Mouse (Mus musculus): Measurements from ENCODE around the gene Abcb6. TPM values are rescaled to one million over a fixed set of nuclear protein-coding genes. Genes with fewer than 3 reads are reported as not detected.

The Abcb6 gene
- total and polyA plus RNA-seq, 3 experiments: 25.2 to 29.1 (median 26.6) TPM

DNA sequence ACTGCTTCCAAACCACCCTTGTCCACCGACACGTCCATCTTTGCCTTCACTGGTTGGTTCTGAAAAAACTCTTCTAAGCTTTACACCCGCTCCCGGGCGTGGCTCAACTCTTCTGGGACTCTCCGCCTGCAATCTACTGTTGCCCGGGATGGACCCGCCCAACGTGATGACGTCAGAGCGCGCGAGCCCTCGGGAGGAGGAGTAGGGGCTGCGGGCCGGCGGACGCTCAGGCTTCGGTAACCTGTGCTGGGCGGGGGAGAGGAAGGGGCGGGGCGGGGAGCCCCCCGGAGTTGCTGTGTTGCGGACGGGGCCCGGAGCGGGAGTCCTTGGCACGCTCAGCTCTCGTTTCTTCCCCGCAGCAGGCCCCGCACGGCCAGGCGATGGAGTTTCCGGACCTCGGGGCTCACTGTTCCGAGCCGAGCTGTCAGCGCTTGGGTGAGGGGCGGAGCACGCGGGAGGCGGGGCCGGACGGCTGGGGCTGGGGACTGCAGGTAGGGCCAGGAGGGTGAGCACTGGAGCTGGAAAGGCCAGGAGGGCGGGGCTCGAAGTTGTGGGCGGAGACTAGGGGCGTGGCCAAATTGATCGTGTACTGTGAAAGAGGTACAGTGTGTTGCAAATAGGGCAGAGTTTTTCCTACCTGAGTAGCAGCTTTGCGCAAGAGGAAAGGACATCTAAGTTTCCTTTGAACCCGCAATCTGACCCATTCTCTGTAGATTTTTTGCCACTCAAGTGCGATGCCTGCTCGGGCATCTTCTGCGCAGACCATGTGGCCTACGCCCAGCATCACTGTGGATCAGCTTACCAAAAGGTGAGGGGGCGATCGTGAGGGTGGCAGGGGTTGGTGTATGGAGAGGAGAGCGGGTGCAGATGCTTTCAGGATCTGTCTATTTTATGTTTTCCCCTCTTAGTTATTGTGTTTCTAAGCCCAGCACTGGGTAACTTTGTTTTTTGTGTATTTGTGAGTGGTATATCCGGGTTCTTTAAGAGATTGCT, 11.4 kb downstream of the Abcb6 start, which contains the start of gene Zfand2b:
Gene Zfand2b, plus strand, starts transcription at position 175 of the 993 bp plus-strand sequence.
- TF ChIP-seq POLR2A (IDR thresholded peaks at IDR 0.05; ENCODE audit: insufficient read depth, low read depth, low read length): peak; percentile 94
- peak; percentile 72; the same call in 1 of the 2 replicates for TF ChIP-seq EP300 (IDR thresholded peaks at IDR 0.05; ENCODE audit: insufficient read depth, low read depth, low read length)
- no peak for TF ChIP-seq CTCF (IDR thresholded peaks at IDR 0.05)
- Histone ChIP-seq H3K36me3 (ENCODE audit: control insufficient read depth, insufficient read depth, low read length) (no peaks in the 10 kb centered on the region), H3K4me3 (peak within 1 kb of the TSS; percentile 77), H3K4me1 (ENCODE audit: control insufficient read depth, insufficient read depth, low read length) (peaks cover 3% of the 10 kb centered on the region), H3K79me2 (replicated peaks; ENCODE audit: control insufficient read depth, insufficient read depth, low read length) (no peaks in the 10 kb centered on the region), H3K27me3 (ENCODE audit: control insufficient read depth, insufficient read depth, low read length) (no peaks in the 10 kb centered on the region), H3K9ac (ENCODE audit: low read depth, low read length) (peak within 1 kb of the TSS; percentile 71), H3K27ac (peak within 1 kb of the TSS; percentile 99)
- intact Hi-C loops (cut with DNase I): loop anchor here (1.0 to 2.0 kb wide), 4 partner anchors 11 to 42 kb away; partner anchors contain the start of genes Ankzf1, Atg9a, Glb1l and Stk16
- peak; percentile 97 to 98 for DNase-seq
- 3% methylated on average over 59 of the region's 59 CpGs for WGBS

DNA sequence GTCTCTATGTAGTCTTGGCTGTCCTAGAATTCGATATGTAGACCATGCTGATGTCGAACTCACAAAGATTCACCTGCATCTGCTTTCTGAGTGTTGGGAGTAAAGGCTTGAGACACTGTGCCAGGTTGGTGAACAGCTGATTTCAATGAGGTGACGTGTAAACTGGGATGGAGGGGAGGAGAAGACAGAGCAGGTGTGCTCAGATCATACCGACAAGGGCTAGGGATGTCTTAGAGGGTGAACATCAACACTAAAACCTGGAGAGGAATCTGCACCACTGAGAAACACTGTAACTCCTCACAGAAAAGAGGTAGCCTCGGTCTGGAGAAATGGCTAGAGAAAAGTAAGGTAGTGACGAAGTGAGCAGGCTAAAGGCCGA, 12.1 kb downstream of the Abcb6 start:
- peak overlapping the region; percentile 64 for H3K9ac ChIP-seq (ENCODE audit: low read depth, low read length)
- peak overlapping the region; percentile 99 for H3K27ac ChIP-seq
- DNase-seq: no peak
- peak overlapping the region; percentile 77 for H3K4me3 ChIP-seq
- 10% methylated on average over 7 of the region's 7 CpGs for WGBS
- H3K79me2 ChIP-seq (replicated peaks; ENCODE audit: control insufficient read depth, insufficient read depth, low read length): no peaks in the 10 kb centered on the region
- no peaks in the 10 kb centered on the region for H3K27me3 ChIP-seq (ENCODE audit: control insufficient read depth, insufficient read depth, low read length)
- peaks cover 3% of the 10 kb centered on the region for H3K4me1 ChIP-seq (ENCODE audit: control insufficient read depth, insufficient read depth, low read length)
- intact Hi-C loops (cut with DNase I): loop anchor here (1.0 to 2.0 kb wide), 2 partner anchors 25 to 43 kb away; partner anchors contain the start of genes Glb1l and Stk16
- TF ChIP-seq POLR2A (IDR thresholded peaks at IDR 0.05; ENCODE audit: insufficient read depth, low read depth, low read length) (no peak), EP300 (IDR thresholded peaks at IDR 0.05; ENCODE audit: insufficient read depth, low read depth, low read length) (no peak), CTCF (IDR thresholded peaks at IDR 0.05) (no peak)
- no peaks in the 10 kb centered on the region for H3K36me3 ChIP-seq (ENCODE audit: control insufficient read depth, insufficient read depth, low read length)

DNA sequence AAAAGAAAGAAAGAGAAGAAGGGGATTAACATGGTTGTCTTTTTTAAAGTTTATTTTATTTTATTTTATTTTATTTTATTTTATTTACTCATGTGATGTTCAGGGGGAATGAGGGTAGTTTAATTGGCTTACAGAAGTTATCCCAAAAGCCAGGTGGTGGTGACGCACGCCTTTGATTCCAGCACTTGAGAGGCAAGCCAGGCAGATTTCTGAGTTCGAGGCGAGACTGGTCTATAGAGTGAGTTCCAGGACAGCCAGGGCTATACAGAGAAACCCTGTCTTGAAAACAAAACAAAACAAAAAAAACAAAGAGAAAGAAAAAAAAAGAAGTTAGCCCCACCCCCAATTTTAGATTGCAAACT, 20.0 kb downstream of the Abcb6 start:
- Histone ChIP-seq H3K27ac (no peak overlapping the region), H3K9ac (ENCODE audit: low read depth, low read length) (no peak overlapping the region), H3K4me1 (ENCODE audit: control insufficient read depth, insufficient read depth, low read length) (no peaks in the 10 kb centered on the region), H3K36me3 (ENCODE audit: control insufficient read depth, insufficient read depth, low read length) (no peaks in the 10 kb centered on the region), H3K4me3 (no peak overlapping the region), H3K27me3 (ENCODE audit: control insufficient read depth, insufficient read depth, low read length) (no peaks in the 10 kb centered on the region), H3K79me2 (replicated peaks; ENCODE audit: control insufficient read depth, insufficient read depth, low read length) (no peaks in the 10 kb centered on the region)
- WGBS: 77% methylated on average over 4 of the region's 4 CpGs
- intact Hi-C loops (cut with DNase I): no loop called here
- DNase-seq: no peak
- TF ChIP-seq POLR2A (IDR thresholded peaks at IDR 0.05; ENCODE audit: insufficient read depth, low read depth, low read length): no peak
- TF ChIP-seq EP300 (IDR thresholded peaks at IDR 0.05; ENCODE audit: insufficient read depth, low read depth, low read length): no peak
- no peak for TF ChIP-seq CTCF (IDR thresholded peaks at IDR 0.05)

DNA sequence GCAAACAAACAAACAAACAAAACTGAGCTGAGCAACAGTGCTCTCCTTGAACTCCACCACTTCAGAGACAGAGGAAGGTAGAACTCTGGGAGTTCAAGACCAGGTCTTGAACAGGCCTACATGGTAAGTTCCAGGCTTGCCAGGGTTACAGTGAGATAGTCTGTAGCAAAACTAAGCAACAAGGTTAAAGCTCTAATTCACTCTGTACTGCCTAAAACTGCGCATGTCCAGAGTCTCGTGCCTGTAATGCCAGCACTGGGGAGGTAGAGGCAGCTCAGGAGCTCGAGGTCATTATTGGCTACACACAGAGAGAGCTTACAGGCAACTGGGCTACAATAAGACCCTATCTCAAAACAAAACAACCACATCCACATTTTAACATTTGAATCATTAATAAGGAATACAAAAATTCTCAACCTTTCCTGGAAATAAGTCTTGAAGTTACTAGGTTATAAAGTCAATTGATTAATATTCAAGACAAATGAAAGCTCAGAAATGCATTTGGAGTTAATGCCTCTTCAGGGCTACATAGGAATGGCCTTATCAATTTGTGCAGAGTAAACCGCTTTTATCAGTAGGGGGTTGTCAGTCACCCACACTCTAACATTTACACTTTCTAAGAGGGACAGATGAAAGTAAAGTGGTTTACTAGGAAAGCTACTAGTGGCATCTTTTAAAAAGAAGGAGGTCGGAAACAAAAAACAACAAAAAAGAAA, 20.5 kb downstream of the Abcb6 start:
- WGBS: 61% methylated on average over 5 of the region's 5 CpGs
- no peaks in the 10 kb centered on the region for H3K27me3 ChIP-seq (ENCODE audit: control insufficient read depth, insufficient read depth, low read length)
- no peak for TF ChIP-seq POLR2A (IDR thresholded peaks at IDR 0.05; ENCODE audit: insufficient read depth, low read depth, low read length)
- TF ChIP-seq EP300 (IDR thresholded peaks at IDR 0.05; ENCODE audit: insufficient read depth, low read depth, low read length): no peak
- no peak for TF ChIP-seq CTCF (IDR thresholded peaks at IDR 0.05)
- intact Hi-C loops (cut with DNase I): no loop called here
- no peak for DNase-seq
- no peak overlapping the region for H3K4me3 ChIP-seq
- H3K36me3 ChIP-seq (ENCODE audit: control insufficient read depth, insufficient read depth, low read length): no peaks in the 10 kb centered on the region
- no peak overlapping the region for H3K27ac ChIP-seq
- no peaks in the 10 kb centered on the region for H3K4me1 ChIP-seq (ENCODE audit: control insufficient read depth, insufficient read depth, low read length)
- no peaks in the 10 kb centered on the region for H3K79me2 ChIP-seq (replicated peaks; ENCODE audit: control insufficient read depth, insufficient read depth, low read length)
- no peak overlapping the region for H3K9ac ChIP-seq (ENCODE audit: low read depth, low read length)

DNA sequence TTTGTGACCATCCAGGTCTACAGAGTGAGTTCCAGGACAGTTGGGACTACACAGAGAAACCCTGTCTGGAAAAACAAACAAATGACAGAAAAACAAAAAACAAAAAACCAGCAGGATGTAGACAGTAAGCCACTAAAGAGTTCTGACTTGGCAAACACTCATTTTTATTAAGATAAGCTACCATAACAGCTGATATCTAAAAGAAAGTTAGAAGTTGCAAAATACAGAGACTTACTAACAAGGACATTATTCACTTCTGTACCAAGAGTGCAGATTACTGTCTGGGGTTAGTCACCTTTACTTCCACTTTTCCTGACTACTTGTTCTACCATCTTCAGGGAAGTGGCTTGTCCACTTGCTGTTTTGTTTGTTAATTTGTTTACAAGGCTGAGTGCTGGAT, 21.2 kb downstream of the Abcb6 start:
- DNase-seq: no peak
- H3K9ac ChIP-seq (ENCODE audit: low read depth, low read length): no peak overlapping the region
- H3K36me3 ChIP-seq (ENCODE audit: control insufficient read depth, insufficient read depth, low read length): no peaks in the 10 kb centered on the region
- H3K4me3 ChIP-seq: no peak overlapping the region
- no peaks in the 10 kb centered on the region for H3K27me3 ChIP-seq (ENCODE audit: control insufficient read depth, insufficient read depth, low read length)
- no peak for TF ChIP-seq CTCF (IDR thresholded peaks at IDR 0.05)
- no peak for TF ChIP-seq EP300 (IDR thresholded peaks at IDR 0.05; ENCODE audit: insufficient read depth, low read depth, low read length)
- TF ChIP-seq POLR2A (IDR thresholded peaks at IDR 0.05; ENCODE audit: insufficient read depth, low read depth, low read length): no peak
- H3K27ac ChIP-seq: no peak overlapping the region
- H3K4me1 ChIP-seq (ENCODE audit: control insufficient read depth, insufficient read depth, low read length): no peaks in the 10 kb centered on the region
- intact Hi-C loops (cut with DNase I): no loop called here
- no peaks in the 10 kb centered on the region for H3K79me2 ChIP-seq (replicated peaks; ENCODE audit: control insufficient read depth, insufficient read depth, low read length)
